Mouse (Mus musculus) intestine, embryonic 16.5 days (tissue): ENCODE measurements at regions not wholly inside any gene's neighbourhood (a gene's known extent, or its start where the extent isn't known, plus 50 kb on each side); places are given as distances from the start of the nearest gene placed in this dataset.
"Not testable (repeated sequence)": the region's sequence is repeated elsewhere in the genome, so short reads cannot be mapped to it uniquely, and the experiment has no call there.

Source experiments
- ATAC-seq: fragments of 200-750 bp; cut with Nextera tagmentation; 2 replicates; pipeline ENCODE4 v1.8.0; 2017; ENCODE audit warnings: moderate TSS enrichment, moderate library complexity
- H3K27ac ChIP-seq: fragments of 300-500 bp; sonication (generic); 2 replicates; pipeline ENCODE4 v1.5.1; 2014; ENCODE audit warnings: mild to moderate bottlenecking, low read length
- H3K27me3 ChIP-seq: fragments of 300-500 bp; sonication (generic); replicated peaks from 2 replicates; pipeline ENCODE4 v1.6.1; 2014; ENCODE audit warnings: low read length, control low read depth, mixed read lengths; ENCODE audit not compliant: control insufficient read depth, insufficient read depth
- H3K36me3 ChIP-seq: fragments of 300-500 bp; sonication (generic); 2 replicates; pipeline ENCODE4 v1.6.1; 2014; ENCODE audit warnings: low read length, control low read depth; ENCODE audit not compliant: control insufficient read depth, insufficient read depth
- H3K4me1 ChIP-seq: fragments of 300-500 bp; sonication (generic); 2 replicates; pipeline ENCODE4 v1.6.1; 2014; ENCODE audit warnings: low read length, control low read depth, mixed read lengths; ENCODE audit not compliant: control insufficient read depth, insufficient read depth
- H3K4me2 ChIP-seq: fragments of 300-500 bp; sonication (generic); 2 replicates; pipeline ENCODE4 v1.6.1; 2014; ENCODE audit warnings: low read depth, low read length, control low read depth
- H3K4me3 ChIP-seq: fragments of 300-500 bp; sonication (generic); 2 replicates; pipeline ENCODE4 v1.5.1; 2014; ENCODE audit warnings: mild to moderate bottlenecking, low read length
- H3K9ac ChIP-seq: fragments of 300-500 bp; sonication (generic); 2 replicates; pipeline ENCODE4 v1.6.1; 2014; ENCODE audit warnings: low read depth, low read length
- H3K9me3 ChIP-seq: fragments of 300-500 bp; sonication (generic); 2 replicates; pipeline ENCODE4 v1.6.1; 2016; ENCODE audit warnings: low read length, control low read depth; ENCODE audit not compliant: control insufficient read depth
- WGBS: fragments of 180-500 bp; shearing (Covaris S2); extraction: QIAGEN DNeasy Blood & Tissue Kit; methylation state at CpG from one replicate; pipeline ENCODE4 v1.1.7; 2014; 5-methylcytosine and 5-hydroxymethylcytosine counted together

DNA sequence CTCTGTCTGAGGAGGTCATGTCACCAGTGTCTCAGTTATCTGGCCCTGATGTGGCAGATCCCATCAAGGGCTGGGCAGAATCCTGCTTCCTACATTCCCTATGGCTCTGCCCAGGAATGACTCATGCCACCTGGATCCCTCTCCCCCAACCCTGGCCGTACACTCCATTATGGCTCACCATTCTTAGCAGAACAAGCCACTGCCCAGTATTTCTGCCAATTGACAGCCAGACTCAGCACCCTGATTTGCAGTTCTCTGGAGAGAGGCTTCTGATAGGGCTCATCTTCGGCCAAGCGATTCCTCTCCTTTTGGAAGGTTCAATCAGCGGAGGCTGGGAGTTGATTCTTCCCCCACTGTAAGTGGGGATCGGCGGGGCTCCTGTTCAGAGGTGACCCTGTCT is 117.4 kb downstream of the Cyld start:
- H3K27me3 ChIP-seq = no peaks in the 10 kb centered on the region
- no peaks in the 10 kb centered on the region for H3K9me3 ChIP-seq
- no peak for ATAC-seq
- H3K9ac ChIP-seq = no peak overlapping the region
- no peak overlapping the region for H3K4me3 ChIP-seq
- no peak overlapping the region for H3K4me2 ChIP-seq
- H3K27ac ChIP-seq = no peak overlapping the region
- H3K36me3 ChIP-seq = no peaks in the 10 kb centered on the region
- 86% methylated on average over 6 of the region's 6 CpGs for WGBS
- H3K4me1 ChIP-seq = no peaks in the 10 kb centered on the region

DNA sequence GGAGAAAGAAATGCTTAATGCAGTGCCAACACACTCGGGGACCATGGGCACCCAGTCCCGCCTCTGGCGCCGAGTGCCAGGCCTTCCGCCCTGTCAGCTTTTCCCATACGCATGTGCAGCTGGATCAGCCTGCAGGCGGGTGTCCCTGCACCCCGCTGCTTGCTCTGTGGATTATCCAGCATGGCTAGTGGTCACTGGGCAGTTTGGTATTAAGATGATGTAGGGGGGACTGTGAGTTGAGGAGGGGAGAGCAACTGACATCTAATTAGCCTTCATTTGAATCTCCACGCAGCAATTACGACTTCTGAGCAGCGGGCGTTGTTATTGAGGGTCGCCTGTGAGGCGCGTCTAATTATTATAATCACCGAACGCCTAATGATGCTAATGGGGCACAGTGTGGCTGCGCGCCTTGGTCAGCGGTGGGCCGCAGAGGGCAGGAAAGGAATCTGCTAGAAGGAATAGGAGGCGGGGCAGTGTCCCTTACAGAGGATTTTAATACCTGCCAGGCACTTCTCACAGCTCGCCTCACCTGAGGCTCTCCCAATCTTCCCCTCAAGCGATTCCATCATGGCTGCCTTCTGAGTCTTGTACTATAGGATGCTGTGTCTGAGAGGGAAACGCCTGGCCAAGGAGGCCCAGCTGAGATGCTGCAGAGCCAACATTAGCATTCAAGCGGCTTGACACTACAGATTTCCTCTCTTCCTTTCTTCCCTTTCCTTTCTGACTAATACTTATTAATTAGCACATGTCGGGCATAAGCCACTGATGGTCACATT is 116.3 kb downstream of the Cyld start:
- no peaks in the 10 kb centered on the region for H3K4me1 ChIP-seq
- 75% methylated on average over 27 of the region's 27 CpGs for WGBS
- no peak overlapping the region for H3K27ac ChIP-seq
- no peaks in the 10 kb centered on the region for H3K9me3 ChIP-seq
- no peak for ATAC-seq
- no peak overlapping the region for H3K9ac ChIP-seq
- no peaks in the 10 kb centered on the region for H3K27me3 ChIP-seq
- H3K4me2 ChIP-seq = no peak overlapping the region
- H3K4me3 ChIP-seq = no peak overlapping the region
- H3K36me3 ChIP-seq = no peaks in the 10 kb centered on the region

DNA sequence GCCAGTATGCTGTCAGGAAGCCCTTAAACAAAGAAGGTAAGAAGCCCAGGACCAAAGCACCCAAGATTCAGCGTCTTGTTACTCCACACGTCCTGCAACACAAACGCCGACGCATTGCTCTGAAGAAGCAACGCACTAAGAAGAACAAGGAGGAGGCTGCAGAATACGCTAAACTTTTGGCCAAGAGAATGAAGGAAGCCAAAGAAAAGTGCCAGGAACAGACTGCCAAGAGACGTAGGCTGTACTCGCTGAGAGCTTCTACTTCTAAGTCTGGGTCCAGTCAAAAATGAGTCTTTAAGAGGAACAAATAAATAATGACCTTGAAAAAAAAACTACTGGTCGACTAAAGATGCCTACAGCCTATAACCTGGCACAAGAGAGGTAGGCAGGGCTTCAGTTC is 110.0 kb downstream of the Cyld start:
- WGBS = 84% methylated on average over 10 of the region's 10 CpGs
- not testable (repeated sequence) for H3K27ac ChIP-seq, H3K4me2 ChIP-seq, H3K4me1 ChIP-seq, H3K9ac ChIP-seq, H3K36me3 ChIP-seq, H3K4me3 ChIP-seq, H3K9me3 ChIP-seq, H3K27me3 ChIP-seq, ATAC-seq
